Mouse (Mus musculus) testis, adult 2 months (tissue): ENCODE measurements around the gene Lyst.

Source experiments
- CTCF ChIP-seq: fragments of 200-500 bp; IDR thresholded peaks from 2 replicates; pipeline ENCODE4 v1.5.1; 2012; ENCODE audit warnings: low read depth, mild to moderate bottlenecking, inconsistent platforms, low read length, moderate library complexity; ENCODE audit not compliant: control insufficient read depth, insufficient read depth, insufficient replicate concordance
- POLR2A ChIP-seq: fragments of 200-500 bp; IDR thresholded peaks from 2 replicates; pipeline ENCODE4 v1.6.1; 2012; ENCODE audit warnings: low read depth, mild to moderate bottlenecking, inconsistent platforms, low read length, moderate library complexity; ENCODE audit not compliant: control insufficient read depth

DNA sequence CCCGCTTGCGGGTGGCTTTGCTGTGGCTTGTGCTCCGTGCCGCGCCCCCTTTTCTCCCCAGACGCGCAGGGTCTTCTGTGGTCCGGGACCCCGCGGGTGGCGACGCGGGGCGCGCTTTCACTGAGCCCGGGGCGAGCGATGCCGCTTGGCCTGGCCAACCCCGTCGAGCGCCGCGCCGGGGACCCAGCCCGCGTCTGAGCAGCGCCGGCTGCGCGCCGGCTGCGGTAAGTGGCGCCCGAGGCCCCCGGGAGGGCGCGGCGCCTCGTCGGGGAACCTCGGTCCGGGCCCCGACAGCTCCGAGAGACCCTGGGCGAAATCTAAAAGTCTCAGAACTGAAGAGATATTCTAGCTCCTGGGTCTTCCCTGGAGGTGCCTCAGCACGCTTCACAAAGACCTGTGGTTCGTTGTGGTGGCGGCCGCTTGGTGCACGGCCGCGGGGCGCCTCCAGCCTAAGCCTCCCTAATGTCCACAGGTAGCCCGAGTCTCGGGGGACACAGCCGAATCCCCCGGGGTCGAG lies 194.3 kb downstream of the Lyst start:
- TF ChIP-seq CTCF (no peak), POLR2A (no peak)
